Mouse (Mus musculus): ENCODE measurements at regions not wholly inside any gene's neighbourhood (a gene's known extent, or its start where the extent isn't known, plus 50 kb on each side); places are given as distances from the start of the nearest gene placed in this dataset.

- TF ChIP-seq GATA1 (IDR thresholded peaks at IDR 0.05; ENCODE audit: low read length) (no peak), TAL1 (IDR thresholded peaks at IDR 0.05; ENCODE audit: low read length) (no peak)
Observed at GRCm38 (mm10) chr14:100361346-100362029, 77.0 kb upstream of the Klf12 start.
